Mouse (Mus musculus) cerebellum, adult 9-11 months (tissue): ENCODE results near the gene Cyth2.

Experiments
- DNase-seq: peaks from one replicate; pipeline ENCODE4 v3.0.0; 2022

Gene Cyth2

GRCm38 (mm10) chr7:45784524-45785372 is 29.6 kb downstream of the Cyth2 start, which contains the start of gene Sult2b1:
Gene Sult2b1, minus strand, starts transcription at chr7:45784669.
- DNase-seq: peak; percentile 95

DNA sequence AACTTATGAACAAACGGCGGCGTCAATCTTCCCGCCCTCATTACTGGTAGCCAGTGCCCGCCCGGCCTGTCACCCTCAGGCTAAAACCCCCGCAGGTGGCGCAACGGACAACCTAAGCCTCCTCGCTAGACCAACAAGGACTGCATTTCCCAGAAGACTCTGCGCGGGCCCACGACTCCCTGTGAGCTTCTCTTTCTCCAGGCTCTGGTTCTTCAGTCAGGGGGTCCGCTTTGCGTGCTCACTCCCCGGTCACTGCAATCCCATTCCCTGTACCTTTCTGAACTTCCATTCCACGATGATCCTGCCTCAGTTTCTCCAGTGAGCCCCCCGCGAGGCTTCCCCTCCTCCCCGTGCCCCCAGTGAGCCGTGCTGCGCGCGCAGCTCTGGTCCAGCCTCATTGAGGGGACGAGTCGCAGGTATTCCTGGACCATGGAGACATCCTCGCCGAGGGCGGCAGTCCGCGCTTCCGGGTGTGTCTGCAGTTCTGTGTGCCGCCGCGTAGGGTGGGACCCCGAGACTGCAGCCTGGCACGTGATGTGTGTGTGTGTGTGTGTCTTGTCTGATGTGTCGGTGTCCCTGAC is 30.8 kb downstream of the Cyth2 start, which contains the start of gene Lmtk3:
Gene Lmtk3, plus strand, starts transcription at position 228 of the 581 bp plus-strand sequence.
- DNase-seq: peak; percentile 88

- DNase-seq: no peak
These were observed 32.1 kb downstream of the Cyth2 start for GRCm38 (mm10) chr7:45782271-45782670.

DNA sequence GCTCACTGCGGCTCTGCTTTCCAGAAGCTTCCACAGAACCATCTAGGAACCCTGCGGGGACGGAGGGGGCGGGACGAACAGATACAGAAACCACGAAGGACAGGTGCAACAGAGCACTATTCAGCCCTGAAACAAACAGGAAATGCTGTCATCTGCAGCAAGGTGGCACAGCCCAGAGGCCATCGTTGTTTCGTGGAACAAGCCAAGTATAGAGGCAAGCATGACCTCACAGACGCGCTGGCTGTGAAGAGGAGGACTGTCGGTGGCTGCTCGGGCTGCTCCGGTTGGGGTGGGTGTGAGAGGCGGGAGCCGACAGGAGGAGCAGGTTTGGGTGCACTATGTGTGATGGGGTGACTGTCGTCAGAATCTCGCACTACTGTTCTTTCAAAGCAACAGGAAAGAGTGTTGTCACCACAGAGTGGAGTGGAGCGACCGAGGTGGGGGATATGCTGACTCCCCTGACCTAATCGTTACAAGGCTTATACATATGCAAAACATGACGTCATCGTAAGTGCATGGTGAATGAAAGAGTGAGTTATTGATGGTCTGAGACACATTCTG is 35.2 kb downstream of the Cyth2 start:
- DNase-seq: no peak

DNA sequence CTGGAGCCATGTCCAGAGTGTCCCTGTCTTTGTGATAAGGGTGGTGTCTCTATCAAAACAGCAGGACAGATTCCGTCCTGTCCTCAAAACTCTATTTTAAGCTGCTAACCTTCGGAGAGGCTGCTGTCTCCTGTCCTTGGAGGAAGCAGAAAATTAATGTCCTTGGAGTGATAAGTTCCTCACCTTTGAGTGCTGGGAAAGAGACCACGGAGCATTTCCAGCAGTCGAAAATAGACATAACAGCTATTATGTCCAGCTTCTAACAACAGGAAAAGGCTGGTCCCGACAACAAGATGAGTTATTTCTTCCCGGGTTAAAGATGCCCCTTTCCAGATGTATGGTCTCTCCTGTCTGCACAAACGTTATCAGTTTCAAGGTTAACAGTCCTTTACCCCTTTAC is 39.1 kb downstream of the Cyth2 start:
- no peak for DNase-seq

GRCm38 (mm10) chr7:45771101-45771500 is 43.3 kb downstream of the Cyth2 start:
- no peak for DNase-seq

GRCm38 (mm10) chr7:45770427-45771082 is 43.8 kb downstream of the Cyth2 start:
- no peak for DNase-seq

- no peak for DNase-seq
These were observed 46.9 kb downstream of the Cyth2 start for GRCm38 (mm10) chr7:45767500-45767899.

GRCm38 (mm10) chr7:45766764-45767163 is 47.6 kb downstream of the Cyth2 start:
- DNase-seq: no peak

DNA sequence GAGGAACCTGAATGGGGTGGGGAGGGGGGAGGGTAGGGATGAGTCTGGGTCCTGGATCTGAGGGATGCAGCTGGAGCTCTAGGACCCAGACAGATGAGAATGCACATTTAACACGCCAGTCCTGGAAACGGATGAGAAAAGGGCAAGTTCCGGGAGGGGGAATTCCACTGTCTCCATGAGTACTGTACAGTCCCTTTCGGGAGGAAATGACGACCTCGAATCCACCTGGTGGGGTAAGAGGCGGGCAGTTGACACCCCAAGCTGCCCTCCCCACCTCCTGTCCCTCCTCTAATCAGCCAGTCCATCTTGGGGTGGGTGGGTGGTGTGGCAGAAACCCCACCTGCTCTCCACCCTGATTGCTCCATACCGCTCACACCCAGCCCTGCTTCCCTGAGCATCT is 48.4 kb downstream of the Cyth2 start:
- no peak for DNase-seq

DNA sequence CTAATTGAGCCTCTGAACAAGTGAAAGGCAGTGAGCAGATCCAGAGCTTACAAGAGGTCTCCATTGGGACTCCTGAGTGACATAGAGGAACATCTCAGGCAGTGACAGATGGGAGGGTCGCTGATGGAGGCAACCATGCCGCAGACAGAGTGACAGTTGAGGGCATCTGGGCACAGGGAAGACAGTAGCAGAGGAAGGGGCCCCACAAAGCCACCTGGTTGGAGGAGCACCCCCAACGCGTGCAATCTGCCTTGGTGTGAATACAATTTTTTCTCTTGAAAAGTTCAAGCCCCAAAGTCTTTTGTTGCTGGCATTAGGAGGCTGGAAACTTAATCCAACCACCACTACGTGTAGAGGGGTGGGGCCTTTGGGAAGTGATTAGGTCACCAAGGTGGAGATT is 54.2 kb downstream of the Cyth2 start:
- no peak for DNase-seq

DNA sequence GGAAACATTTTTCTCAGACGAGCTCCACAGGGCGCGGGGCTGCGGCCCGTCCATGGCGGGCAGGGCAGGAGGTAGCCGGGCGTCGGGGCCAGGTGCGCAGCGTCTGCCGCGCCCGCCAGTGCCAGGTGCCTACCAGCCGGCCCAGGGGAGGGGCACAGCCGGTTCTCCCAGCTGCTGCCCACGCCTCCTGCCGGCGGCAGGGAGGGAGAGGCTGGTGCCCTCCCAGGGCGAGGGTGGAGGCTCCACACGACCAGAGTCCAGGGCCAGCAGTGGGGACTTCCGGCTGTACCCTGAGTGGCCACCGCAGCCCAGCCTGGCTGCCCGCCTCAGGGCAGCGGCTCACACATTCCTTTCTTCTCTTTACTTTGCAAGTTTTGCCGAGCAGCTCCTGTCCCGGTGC is 55.0 kb downstream of the Cyth2 start:
- no peak for DNase-seq
